Mouse (Mus musculus) heart, adult 8-10 months (tissue): ENCODE measurements around the gene Obscn. TPM values are rescaled to one million over a fixed set of nuclear protein-coding genes. Genes with fewer than 3 reads are reported as not detected.

ENCODE experiments used
- microRNA-seq: library from miRNA; unstranded; fragments of <30 nt; microRNA quantifications from one replicate; pipeline ENCODE4 v1.2.0, GENCODE M21; 2022
- total RNA-seq, 4 experiments: library from RNA; stranded (reverse); gene quantifications; 2 replicates each; pipeline ENCODE4 v1.2.4; 2022

The Obscn gene
- total RNA-seq, 4 experiments from 2014 or later, result 788 to 1,002 (median 896) TPM

Small RNAs within 50 kb of the gene (microRNA-seq; reads per million reads assigned to microRNA genes)
- gene Gm44313, result not detected

Other genes with a start within 250 kb of the Obscn start
- gene Zfp39, start 232.2 kb downstream of the Obscn start, total RNA-seq, result 1 to 10 TPM; 3.0 to 4.5 (median 4.1) TPM
- under 1 TPM in 1 of 4 experiments, not detected in 3; 0.09 TPM for gene Btnl10, start 218.5 kb downstream of the Obscn start, total RNA-seq
- 100 to 1,000 TPM; 165 to 184 (median 175) TPM for gene Rnf187, start 197.5 kb downstream of the Obscn start, total RNA-seq
- gene Hist3h2ba, start 187.5 kb downstream of the Obscn start, total RNA-seq, result 1 to 10 TPM in 3 of 4 experiments, not detected in 1; 1.3 to 1.4 (median 1.3) TPM
- 10 to 100 TPM; 10.5 to 17.8 (median 16.0) TPM for gene Hist3h2a, start 181.7 kb downstream of the Obscn start, total RNA-seq
- under 1 TPM in 3 of 4 experiments, not detected in 1; 0.06 to 0.20 (median 0.08) TPM for gene Trim17, start 181.7 kb downstream of the Obscn start, total RNA-seq
- 10 to 100 TPM; 14.7 to 18.9 (median 16.5) TPM for gene Trim11, start 158.3 kb downstream of the Obscn start, total RNA-seq
- gene Iba57, start 27.3 kb upstream of the Obscn start, total RNA-seq, result 10 to 100 TPM; 14.8 to 21.8 (median 19.4) TPM
- under 1 TPM; 0.62 to 0.82 (median 0.63) TPM for gene Gjc2, start 46.8 kb upstream of the Obscn start, total RNA-seq
- 100 to 1,000 TPM; 112 to 142 (median 128) TPM for gene Guk1, start 55.8 kb upstream of the Obscn start, total RNA-seq
- gene Mrpl55, start 66.1 kb upstream of the Obscn start, total RNA-seq, result 100 to 1,000 TPM; 100 to 119 (median 114) TPM
- gene 2310033P09Rik, start 71.9 kb upstream of the Obscn start, total RNA-seq, result 10 to 100 TPM in 3 of 4 experiments, 1 to 10 TPM in 1; 9.8 to 12.9 (median 10.6) TPM
- gene Arf1, start 91.9 kb upstream of the Obscn start, total RNA-seq, result 100 to 1,000 TPM; 261 to 279 (median 274) TPM
- not detected for gene Wnt3a, start 154.3 kb upstream of the Obscn start, total RNA-seq
- 1 to 10 TPM; 4.3 to 4.9 (median 4.6) TPM for gene Wnt9a, start 170.5 kb upstream of the Obscn start, total RNA-seq
- not detected for gene Prss38, start 239.3 kb upstream of the Obscn start, total RNA-seq